Mouse (Mus musculus) heart, embryonic 12.5 days (tissue): ENCODE measurements at regions not wholly inside any gene's neighbourhood (a gene's known extent, or its start where the extent isn't known, plus 50 kb on each side); places are given as distances from the start of the nearest gene placed in this dataset.
A peak's percentile ranks its signal among the peaks of the same experiment; 100 is the strongest.
"Not testable (repeated sequence)": the region's sequence is repeated elsewhere in the genome, so short reads cannot be mapped to it uniquely, and the experiment has no call there.

Source experiments
- ATAC-seq: fragments of 200-750 bp; cut with Nextera tagmentation; 2 replicates; pipeline ENCODE4 v1.8.0; 2017; ENCODE audit warnings: moderate TSS enrichment, moderate library complexity; ENCODE audit not compliant: insufficient number of reproducible peaks, low FRiP score
- H3K27ac ChIP-seq: fragments of 300-500 bp; sonication (generic); 2 replicates; pipeline ENCODE4 v1.5.1; 2016; ENCODE audit warnings: mild to moderate bottlenecking, moderate library complexity; ENCODE audit not compliant: poor library complexity, severe bottlenecking
- H3K27me3 ChIP-seq: fragments of 300-500 bp; sonication (generic); replicated peaks from 2 replicates; pipeline ENCODE4 v1.6.1; 2016; ENCODE audit warnings: mild to moderate bottlenecking, moderate library complexity
- H3K36me3 ChIP-seq: fragments of 300-500 bp; sonication (generic); 2 replicates; pipeline ENCODE4 v1.6.1; 2016; ENCODE audit warnings: mild to moderate bottlenecking, moderate library complexity
- H3K4me1 ChIP-seq: fragments of 300-500 bp; sonication (generic); replicated peaks from 2 replicates; pipeline ENCODE4 v1.6.1; 2016; ENCODE audit warnings: mild to moderate bottlenecking
- H3K4me2 ChIP-seq: fragments of 300-500 bp; sonication (generic); 2 replicates; pipeline ENCODE4 v1.6.1; 2016; ENCODE audit warnings: mild to moderate bottlenecking, moderate library complexity
- H3K4me3 ChIP-seq: fragments of 300-500 bp; sonication (generic); 2 replicates; pipeline ENCODE4 v1.5.1; 2016; ENCODE audit warnings: mild to moderate bottlenecking
- H3K9ac ChIP-seq: fragments of 300-500 bp; sonication (generic); 2 replicates; pipeline ENCODE4 v1.6.1; 2016; ENCODE audit warnings: mild to moderate bottlenecking, moderate library complexity
- H3K9me3 ChIP-seq: fragments of 300-500 bp; sonication (generic); replicated peaks from 2 replicates; pipeline ENCODE4 v1.6.1; 2016; ENCODE audit warnings: mild to moderate bottlenecking, moderate library complexity
- WGBS: fragments of 180-500 bp; shearing (Covaris S2); methylation state at CpG from one replicate; pipeline ENCODE4 v1.1.7; 2016; 5-methylcytosine and 5-hydroxymethylcytosine counted together

DNA sequence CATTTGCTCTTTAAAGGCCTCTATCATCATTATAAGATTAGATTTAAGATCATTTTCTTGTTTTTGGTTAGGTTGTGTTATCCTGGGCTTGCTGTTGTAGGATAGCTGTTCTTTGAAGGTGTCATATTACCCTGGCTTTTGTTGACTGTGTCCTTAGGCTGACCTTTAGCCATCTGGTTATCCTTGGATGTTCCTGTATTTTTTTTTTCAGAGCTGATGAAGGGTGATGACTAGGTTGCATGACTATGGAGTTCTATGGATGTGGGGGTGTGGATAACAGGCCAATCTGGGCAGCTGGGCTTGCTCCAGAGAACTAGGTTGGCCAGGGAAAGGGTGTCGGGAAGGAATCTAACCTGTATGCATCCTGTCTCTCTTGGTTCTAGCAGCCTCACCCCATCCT is 74.2 kb downstream of the Dmrta1 start:
- no peak overlapping the region for H3K4me3 ChIP-seq
- H3K27ac ChIP-seq, result no peak overlapping the region
- 0 out of 2 replicates have a peak, but pooled peaks cover 2% of the 10 kb centered on the region for H3K9me3 ChIP-seq
- H3K27me3 ChIP-seq, result no peaks in the 10 kb centered on the region
- ATAC-seq, result no peak
- no peaks in the 10 kb centered on the region for H3K36me3 ChIP-seq
- H3K9ac ChIP-seq, result no peak overlapping the region
- WGBS, result 63% methylated on average over 1 of the region's 1 CpGs
- H3K4me1 ChIP-seq, result no peaks in the 10 kb centered on the region
- no peak overlapping the region for H3K4me2 ChIP-seq

DNA sequence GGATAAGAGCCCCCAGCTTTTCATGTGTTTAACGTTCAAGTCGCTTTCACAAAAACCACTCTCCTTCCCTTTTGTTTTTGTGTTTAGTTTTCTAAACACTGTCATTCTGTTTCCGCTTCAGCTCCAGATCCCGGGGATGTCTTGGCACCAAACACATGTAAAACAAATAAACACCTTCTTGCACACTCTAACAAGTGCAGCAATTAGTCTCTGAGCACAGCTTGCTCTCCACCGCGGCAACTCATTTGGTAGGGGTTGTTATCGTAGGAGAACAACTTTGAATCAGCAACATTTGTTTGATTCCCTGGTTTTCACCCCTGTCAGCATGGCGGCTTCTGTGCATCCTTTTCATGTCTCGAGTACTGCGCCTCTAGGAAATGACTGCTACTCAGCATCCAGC is 97.0 kb downstream of the Dmrta1 start:
- ATAC-seq, result no peak
- WGBS, result 59% methylated on average over 10 of the region's 10 CpGs
- Histone ChIP-seq H3K4me2 (no peak overlapping the region), H3K36me3 (no peaks in the 10 kb centered on the region), H3K9me3 (no peaks in the 10 kb centered on the region), H3K4me3 (no peak overlapping the region), H3K4me1 (no peaks in the 10 kb centered on the region), H3K9ac (no peak overlapping the region), H3K27ac (no peak overlapping the region), H3K27me3 (no peaks in the 10 kb centered on the region)

DNA sequence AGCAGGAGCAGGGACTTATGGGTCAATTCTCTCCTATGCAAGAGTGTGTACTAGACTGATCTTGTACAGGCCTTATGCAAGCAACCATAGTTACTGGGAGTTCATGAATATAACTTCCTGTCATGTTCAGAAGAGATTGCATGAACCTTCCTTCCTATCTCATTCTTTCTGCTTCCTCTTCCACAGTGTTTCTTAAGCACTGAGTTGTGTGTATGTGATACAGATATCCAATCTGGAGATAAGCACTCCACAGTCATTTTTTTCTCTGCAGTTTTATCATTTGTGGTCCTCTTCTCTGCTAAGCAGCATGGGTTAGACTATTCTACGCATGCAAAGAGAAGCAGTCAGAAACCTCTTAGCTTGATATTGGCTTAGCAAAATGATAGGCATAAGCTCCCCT is 102.3 kb downstream of the Dmrta1 start:
- H3K4me3 ChIP-seq, result no peak overlapping the region
- H3K4me1 ChIP-seq, result no peaks in the 10 kb centered on the region
- no peak overlapping the region for H3K4me2 ChIP-seq
- no peaks in the 10 kb centered on the region for H3K36me3 ChIP-seq
- no peak overlapping the region for H3K9ac ChIP-seq
- WGBS, result 78% methylated on average over 1 of the region's 1 CpGs
- no peaks in the 10 kb centered on the region for H3K27me3 ChIP-seq
- no peaks in the 10 kb centered on the region for H3K9me3 ChIP-seq
- ATAC-seq, result no peak
- H3K27ac ChIP-seq, result no peak overlapping the region

GRCm38 (mm10) chr4:89816823-89817222 is 137.6 kb downstream of the Dmrta1 start:
- Histone ChIP-seq H3K4me2 (no peak overlapping the region), H3K27ac (no peak overlapping the region), H3K4me1 (no peaks in the 10 kb centered on the region), H3K9ac (no peak overlapping the region), H3K36me3 (no peaks in the 10 kb centered on the region), H3K4me3 (no peak overlapping the region), H3K9me3 (no peaks in the 10 kb centered on the region), H3K27me3 (no peaks in the 10 kb centered on the region)
- ATAC-seq, result no peak
- 84% methylated on average over 7 of the region's 7 CpGs for WGBS

- Histone ChIP-seq H3K36me3 (no peaks in the 10 kb centered on the region), H3K27me3 (no peaks in the 10 kb centered on the region), H3K9ac (no peak overlapping the region), H3K4me3 (no peak overlapping the region), H3K9me3 (no peaks in the 10 kb centered on the region), H3K4me1 (no peaks in the 10 kb centered on the region), H3K4me2 (no peak overlapping the region), H3K27ac (no peak overlapping the region)
- 69% methylated on average over 6 of the region's 6 CpGs for WGBS
- ATAC-seq, result no peak
Measured at GRCm38 (mm10) chr4:89834552-89835206, 155.4 kb downstream of the Dmrta1 start.

- WGBS, result 28% methylated on average over 9 of the region's 15 CpGs
- Histone ChIP-seq H3K4me3 (peak overlapping the region; percentile 18; the same call in 1 of the 2 replicates), H3K4me2 (peak overlapping the region; percentile 31)
- H3K27ac ChIP-seq, H3K9me3 ChIP-seq, H3K4me1 ChIP-seq, H3K27me3 ChIP-seq, ATAC-seq, H3K9ac ChIP-seq, H3K36me3 ChIP-seq: not testable (repeated sequence)
Measured at GRCm38 (mm10) chr4:89875375-89876055, 196.3 kb downstream of the Dmrta1 start.

DNA sequence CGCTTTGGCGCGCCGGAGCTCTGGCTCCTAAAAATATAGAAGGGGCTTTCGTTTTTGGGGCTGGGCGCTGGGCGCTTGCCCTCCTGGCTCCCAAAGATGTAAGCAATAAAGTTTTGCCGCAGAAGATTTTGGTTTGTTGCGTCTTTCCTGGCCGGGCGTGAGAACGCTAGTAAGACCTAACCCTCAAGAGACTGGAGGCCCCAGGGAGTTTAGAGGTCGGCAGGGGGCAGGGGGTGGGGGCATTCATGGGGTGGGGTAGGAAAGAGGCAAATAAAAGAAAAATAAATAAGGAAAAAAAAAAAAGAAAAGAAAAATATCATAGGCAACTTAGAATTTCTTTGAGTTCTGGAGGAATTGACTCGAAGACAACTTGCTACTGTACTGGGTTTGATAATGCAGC is 196.9 kb downstream of the Dmrta1 start:
- not testable (repeated sequence) for H3K36me3 ChIP-seq, H3K27ac ChIP-seq, H3K9me3 ChIP-seq, H3K27me3 ChIP-seq, ATAC-seq, H3K9ac ChIP-seq, H3K4me1 ChIP-seq
- WGBS, result 18% methylated on average over 12 of the region's 14 CpGs
- H3K4me3 ChIP-seq, result peak overlapping the region; percentile 42
- H3K4me2 ChIP-seq, result peak overlapping the region; percentile 61

- Histone ChIP-seq H3K4me1 (no peaks in the 10 kb centered on the region), H3K9ac (no peak overlapping the region), H3K9me3 (no peaks in the 10 kb centered on the region), H3K4me2 (no peak overlapping the region), H3K4me3 (no peak overlapping the region), H3K36me3 (no peaks in the 10 kb centered on the region), H3K27ac (no peak overlapping the region), H3K27me3 (no peaks in the 10 kb centered on the region)
- 39% methylated on average over 3 of the region's 3 CpGs for WGBS
- ATAC-seq, result no peak
Measured at GRCm38 (mm10) chr4:89881083-89881482, 201.8 kb downstream of the Dmrta1 start.

- no peak for ATAC-seq
- H3K36me3 ChIP-seq, result no peaks in the 10 kb centered on the region
- H3K27me3 ChIP-seq, result no peaks in the 10 kb centered on the region
- no peak overlapping the region for H3K4me3 ChIP-seq
- H3K9ac ChIP-seq, result no peak overlapping the region
- H3K4me1 ChIP-seq, result no peaks in the 10 kb centered on the region
- no peaks in the 10 kb centered on the region for H3K9me3 ChIP-seq
- no peak overlapping the region for H3K27ac ChIP-seq
- H3K4me2 ChIP-seq, result no peak overlapping the region
Measured at GRCm38 (mm10) chr4:89909622-89910021, 230.4 kb downstream of the Dmrta1 start.

- ATAC-seq, result no peak
- 16% methylated on average over 1 of the region's 1 CpGs for WGBS
- Histone ChIP-seq H3K4me2 (no peak overlapping the region), H3K36me3 (no peaks in the 10 kb centered on the region), H3K4me3 (no peak overlapping the region), H3K4me1 (no peaks in the 10 kb centered on the region), H3K9me3 (no peaks in the 10 kb centered on the region), H3K27ac (no peak overlapping the region), H3K9ac (no peak overlapping the region), H3K27me3 (no peaks in the 10 kb centered on the region)
Measured at GRCm38 (mm10) chr4:89937673-89938072, 258.4 kb downstream of the Dmrta1 start.

DNA sequence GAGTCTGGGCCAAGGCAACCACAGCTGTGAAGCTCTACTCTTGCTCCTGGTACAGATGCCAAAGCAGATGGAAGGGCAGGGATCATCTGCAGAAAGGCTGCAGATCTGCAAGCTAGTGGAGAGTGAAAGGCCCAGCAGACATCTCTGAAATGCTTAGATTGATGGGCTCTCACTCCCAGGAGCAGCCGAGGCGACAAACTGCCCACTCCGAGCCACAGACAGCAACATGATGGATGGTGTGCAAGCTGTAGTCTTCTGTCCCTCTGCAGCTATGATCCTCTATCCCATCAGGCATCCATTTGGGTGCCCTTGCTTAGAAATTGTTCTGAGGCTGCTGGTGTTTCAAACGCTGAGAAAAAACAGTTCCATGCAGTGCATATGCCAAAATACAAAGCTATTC is 262.1 kb downstream of the Dmrta1 start:
- Histone ChIP-seq H3K36me3 (no peaks in the 10 kb centered on the region), H3K27me3 (no peaks in the 10 kb centered on the region), H3K9ac (no peak overlapping the region), H3K4me2 (no peak overlapping the region), H3K9me3 (no peaks in the 10 kb centered on the region), H3K4me3 (no peak overlapping the region), H3K4me1 (no peaks in the 10 kb centered on the region), H3K27ac (no peak overlapping the region)
- WGBS, result 49% methylated on average over 4 of the region's 4 CpGs
- ATAC-seq, result no peak

DNA sequence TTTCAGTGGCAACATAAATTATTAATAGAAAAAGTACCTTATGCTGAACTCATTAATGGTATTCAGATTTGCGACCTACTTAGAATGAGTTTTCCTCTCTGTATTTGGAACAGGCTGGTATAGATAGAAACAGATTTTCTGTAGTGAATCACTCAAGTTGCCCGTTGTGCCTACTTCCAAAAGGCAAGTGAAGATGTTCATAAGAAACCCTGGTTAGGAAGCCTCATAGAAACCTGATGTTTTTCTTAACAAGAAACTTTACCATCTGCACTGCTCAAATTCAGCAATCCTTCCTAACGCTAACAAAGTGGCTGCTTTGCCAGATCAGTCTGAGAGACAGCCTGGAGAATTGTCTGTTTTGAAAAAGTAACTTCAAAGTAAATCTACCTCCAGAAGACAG is 242.5 kb upstream of the Zfp352 start:
- H3K4me2 ChIP-seq, result no peak overlapping the region
- H3K4me1 ChIP-seq, result no peaks in the 10 kb centered on the region
- no peaks in the 10 kb centered on the region for H3K9me3 ChIP-seq
- no peaks in the 10 kb centered on the region for H3K36me3 ChIP-seq
- H3K27me3 ChIP-seq, result no peaks in the 10 kb centered on the region
- H3K4me3 ChIP-seq, result no peak overlapping the region
- no peak overlapping the region for H3K9ac ChIP-seq
- 67% methylated on average over 3 of the region's 3 CpGs for WGBS
- no peak for ATAC-seq
- H3K27ac ChIP-seq, result no peak overlapping the region
